Mouse (Mus musculus) mammary gland, adult 2 months (tissue): ENCODE results near the gene Cog7. TPM values are rescaled to one million over a fixed set of nuclear protein-coding genes. Genes with fewer than 3 reads are reported as not detected.

Source experiments
- polyA plus RNA-seq: library from polyadenylated mRNA; depleted of rRNA; stranded (reverse); fragments of >200 nt; gene quantifications from 2 replicates; pipeline ENCODE4 v1.2.3, GENCODE M21; 2012; ENCODE audit warnings: low replicate concordance; rRNA removed

The Cog7 gene
- 23.0 and 24.2 TPM in 2 replicates for polyA plus RNA-seq

GRCm38 (mm10) chr7:121981307-121981871 is at the start of gene Cog7:
Gene Cog7, minus strand, starts transcription at chr7:121981711.

DNA sequence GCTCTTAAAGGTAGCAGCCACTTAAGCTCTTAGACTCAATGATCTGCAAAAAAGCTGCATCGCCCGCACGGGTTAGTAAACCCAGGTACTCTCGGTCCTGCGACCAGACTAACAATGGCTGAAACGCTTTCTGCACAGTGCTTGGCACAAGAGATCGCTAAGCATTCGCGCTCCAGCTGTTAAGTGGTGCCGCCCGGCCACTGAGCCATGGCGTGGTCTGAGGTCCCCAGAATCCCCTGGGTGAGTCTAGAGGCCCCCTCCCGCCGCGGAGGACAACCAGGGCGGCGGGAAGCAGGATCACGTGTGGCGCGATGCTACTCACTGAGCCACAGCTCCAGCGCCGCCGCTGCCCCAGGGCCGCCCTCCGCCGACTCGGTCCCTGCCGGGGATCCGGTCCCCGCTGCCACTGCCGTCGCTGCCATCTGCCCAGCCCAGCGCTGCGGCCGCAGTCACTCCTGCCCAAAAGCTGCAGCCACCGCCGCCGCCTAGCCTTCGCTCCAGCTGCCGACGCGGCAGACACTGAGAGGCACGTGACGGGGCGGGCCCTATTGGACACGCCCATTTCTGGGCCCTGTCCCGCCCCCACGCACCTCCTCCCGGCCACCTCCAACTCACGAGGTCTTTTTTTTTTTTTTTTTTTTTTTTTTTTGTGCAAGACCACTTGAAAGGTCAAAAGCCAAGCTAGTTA is 39.3 kb upstream of the Cog7 start, which contains the start of gene Gga2:
Gene Gga2, minus strand, starts transcription at position 556 of the 688 bp plus-strand sequence.

GRCm38 (mm10) chr7:121864858-121865585 is 116.5 kb downstream of the Cog7 start, which contains the start of gene Scnn1b:
Gene Scnn1b, plus strand, starts transcription at chr7:121865038.

Other genes with a start within 250 kb of the Cog7 start
- 0.36 and 0.45 TPM in 2 replicates for gene Scnn1g, start 247.2 kb downstream of the Cog7 start, polyA plus RNA-seq
- 8.2 and 9.6 TPM in 2 replicates for gene Scnn1b, start 116.7 kb downstream of the Cog7 start, polyA plus RNA-seq
- 48.7 and 97.6 TPM in 2 replicates for gene Gga2, start 39.5 kb upstream of the Cog7 start, polyA plus RNA-seq
- 20.5 and 27.9 TPM in 2 replicates for gene Ubfd1, start 85.5 kb upstream of the Cog7 start, polyA plus RNA-seq
- 11.2 and 15.3 TPM in 2 replicates for gene Ears2, start 85.6 kb upstream of the Cog7 start, polyA plus RNA-seq
- gene Ndufab1, start 120.2 kb upstream of the Cog7 start, polyA plus RNA-seq = 484 and 1,266 TPM in 2 replicates
- gene Palb2, start 151.3 kb upstream of the Cog7 start, polyA plus RNA-seq = 1.1 and 1.6 TPM in 2 replicates
- 56.3 and 116 TPM in 2 replicates for gene Dctn5, start 151.3 kb upstream of the Cog7 start, polyA plus RNA-seq
- 2.5 and 5.9 TPM in 2 replicates for gene Plk1, start 177.7 kb upstream of the Cog7 start, polyA plus RNA-seq
- 0.04 and 0.10 TPM in 2 replicates for gene Ern2, start 204.5 kb upstream of the Cog7 start, polyA plus RNA-seq
- gene Chp2, start 237.8 kb upstream of the Cog7 start, polyA plus RNA-seq = 19.0 and 21.9 TPM in 2 replicates